Mouse (Mus musculus) right cerebral cortex, adult 2 months (tissue): ENCODE data around the gene Hipk4.
"Not testable (repeated sequence)": the region's sequence is repeated elsewhere in the genome, so short reads cannot be mapped to it uniquely, and the experiment has no call there.

Source experiments
- DNase-seq, 2 experiments: peaks; one replicate each; pipeline ENCODE4 v3.0.0; 2021 to 2022; ENCODE audit warnings: low spot score in 2 of 2

Gene Hipk4

DNA sequence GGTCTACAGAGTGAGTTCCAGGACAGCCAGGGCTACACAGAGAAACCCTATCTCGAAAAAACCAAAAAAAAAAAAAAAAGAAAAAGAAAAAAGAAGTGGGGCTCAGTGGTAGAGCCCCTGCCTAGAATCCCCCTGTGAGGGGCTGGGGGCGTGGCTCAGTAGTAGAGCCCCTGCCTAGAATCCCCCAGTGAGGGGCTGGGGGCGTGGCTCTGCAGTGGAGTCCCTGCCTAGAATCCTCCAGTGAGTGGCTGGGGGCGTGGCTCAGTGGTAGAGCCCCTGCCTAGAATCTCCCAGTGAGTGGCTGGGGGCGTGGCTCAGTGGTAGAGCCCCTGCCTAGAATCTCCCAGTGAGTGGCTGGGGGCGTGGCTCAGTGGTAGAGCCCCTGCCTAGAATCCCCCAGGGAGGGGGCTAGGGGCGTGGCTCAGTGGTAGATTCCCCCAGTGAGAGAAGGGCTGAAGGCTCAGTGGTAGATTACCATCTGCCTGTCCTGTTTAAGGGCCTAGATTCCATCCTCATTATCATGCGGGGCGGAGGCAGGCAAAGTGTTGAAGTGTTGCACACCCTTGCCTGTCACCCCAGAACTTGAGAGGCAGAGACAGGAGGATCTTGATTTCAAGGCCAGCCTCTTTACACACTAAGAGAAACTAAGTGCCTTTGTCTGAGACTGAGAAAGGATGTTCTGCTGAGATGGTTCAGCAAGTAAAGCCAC, 28.3 kb upstream of the Hipk4 start:
- not testable (repeated sequence) for DNase-seq

DNA sequence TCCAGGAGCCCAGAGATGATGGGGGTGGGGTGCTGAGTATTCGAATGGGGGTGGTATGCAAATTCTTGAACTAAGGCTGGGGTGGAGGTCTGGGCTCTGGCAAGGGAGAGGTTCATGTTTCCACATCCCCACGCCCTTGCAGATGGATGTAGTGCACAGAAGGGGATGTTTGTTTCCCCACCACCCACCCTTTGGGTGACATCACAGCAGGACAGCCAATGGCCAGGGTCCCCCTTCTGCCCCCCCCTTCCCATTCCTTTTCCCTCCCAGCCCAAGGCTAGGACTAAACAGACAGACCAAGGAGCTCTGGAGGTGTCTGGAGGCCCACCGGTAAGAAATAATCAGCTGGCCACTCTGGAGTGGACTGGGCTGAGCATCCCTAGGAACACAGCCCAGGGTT, 24.0 kb upstream of the Hipk4 start, which contains the start of gene Prx:
Gene Prx (plus strand): TSS at position 289 of the 400 bp plus-strand sequence.
- no peak for DNase-seq

GRCm38 (mm10) chr7:27501620-27502019, 21.4 kb upstream of the Hipk4 start:
- no peak for DNase-seq

GRCm38 (mm10) chr7:27506765-27507370, 16.2 kb upstream of the Hipk4 start:
- no peak for DNase-seq

DNA sequence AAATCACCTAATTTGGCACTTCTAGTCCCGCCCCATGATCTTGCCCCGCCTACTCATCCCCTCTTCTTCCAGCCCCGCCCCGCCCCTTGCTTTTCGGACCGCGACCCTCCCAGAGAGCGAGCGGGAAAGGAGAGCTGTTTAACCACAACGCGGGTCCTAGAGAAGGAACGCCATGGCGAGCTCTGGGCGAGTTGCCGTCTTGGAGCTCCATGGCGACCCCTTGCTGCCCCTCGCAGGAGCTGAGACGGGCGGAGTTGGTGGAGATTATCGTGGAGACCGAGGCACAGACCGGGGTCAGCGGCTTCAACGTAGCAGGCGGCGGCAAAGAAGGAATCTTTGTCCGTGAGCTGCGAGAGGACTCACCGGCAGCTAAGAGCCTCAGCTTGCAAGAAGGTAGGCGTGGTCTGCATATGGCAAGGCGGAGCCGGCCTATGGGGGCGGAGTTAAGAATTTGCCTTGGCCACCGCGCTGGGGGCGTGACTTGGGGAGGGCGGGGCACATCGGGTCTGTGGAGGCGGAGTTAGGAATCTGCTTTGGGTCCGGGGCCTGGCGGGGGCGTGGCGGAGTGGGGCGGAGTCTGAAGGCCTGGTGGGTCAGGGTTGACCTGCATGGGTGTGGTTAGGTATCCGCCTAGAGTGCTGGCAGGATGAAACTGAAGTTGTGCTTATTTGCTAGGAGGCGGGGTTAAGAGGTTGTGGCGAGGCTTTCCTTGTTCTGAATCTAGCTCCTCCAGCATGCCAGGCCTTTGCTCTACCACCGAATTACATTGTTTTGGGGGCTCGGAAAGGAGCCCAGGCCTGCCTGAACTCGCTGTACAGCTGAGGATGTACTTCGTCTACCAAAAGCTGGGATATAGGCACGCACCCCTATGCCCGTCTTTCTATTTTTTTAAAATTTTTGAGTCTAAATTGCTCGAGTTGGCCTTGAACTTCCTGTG, 15.1 kb upstream of the Hipk4 start:
- peak; percentile 89 to 91 for DNase-seq

GRCm38 (mm10) chr7:27508648-27509005, 14.4 kb upstream of the Hipk4 start:
- DNase-seq, result peak; percentile 57 to 59

- DNase-seq, result no peak
Measured at GRCm38 (mm10) chr7:27510809-27511208, 12.3 kb upstream of the Hipk4 start.

GRCm38 (mm10) chr7:27514961-27515360, 8.1 kb upstream of the Hipk4 start:
- DNase-seq, result no peak

DNA sequence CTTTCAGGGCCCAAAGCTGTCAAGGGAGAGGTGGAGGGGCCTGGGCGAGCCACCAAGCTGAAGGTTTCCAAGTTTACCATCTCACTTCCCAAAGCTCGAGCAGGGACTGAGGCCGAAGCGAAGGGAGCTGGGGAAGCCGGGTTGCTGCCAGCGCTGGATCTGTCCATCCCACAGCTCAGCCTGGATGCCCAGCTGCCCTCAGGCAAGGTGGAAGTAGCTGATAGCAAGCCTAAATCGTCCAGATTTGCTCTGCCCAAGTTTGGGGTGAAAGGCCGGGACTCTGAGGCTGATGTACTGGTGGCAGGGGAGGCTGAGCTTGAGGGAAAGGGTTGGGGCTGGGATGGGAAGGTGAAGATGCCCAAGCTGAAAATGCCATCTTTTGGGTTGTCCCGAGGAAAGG, 4.8 kb upstream of the Hipk4 start:
- no peak for DNase-seq

GRCm38 (mm10) chr7:27520104-27520503, 3.0 kb upstream of the Hipk4 start:
- no peak for DNase-seq

DNA sequence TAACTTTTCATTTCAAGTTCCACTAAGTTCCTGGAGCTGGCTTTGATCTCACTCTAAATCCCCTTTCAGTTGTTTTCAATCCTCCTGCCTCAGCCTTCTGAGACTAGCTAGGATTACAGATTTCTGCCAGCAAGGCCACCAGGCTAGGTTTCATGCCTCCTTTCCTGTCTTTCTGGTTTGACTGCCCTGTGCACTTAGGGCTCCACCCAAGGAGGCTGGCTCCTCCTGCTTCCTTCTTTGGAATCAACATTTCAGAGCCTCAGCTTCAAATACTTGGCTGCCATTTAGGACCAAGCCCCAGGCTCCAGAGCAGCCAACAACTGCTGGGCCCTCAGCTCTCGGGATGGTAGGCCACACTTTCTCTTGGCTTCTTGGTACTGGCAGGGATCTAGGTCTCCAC, 2.5 kb upstream of the Hipk4 start:
- DNase-seq, result no peak

DNA sequence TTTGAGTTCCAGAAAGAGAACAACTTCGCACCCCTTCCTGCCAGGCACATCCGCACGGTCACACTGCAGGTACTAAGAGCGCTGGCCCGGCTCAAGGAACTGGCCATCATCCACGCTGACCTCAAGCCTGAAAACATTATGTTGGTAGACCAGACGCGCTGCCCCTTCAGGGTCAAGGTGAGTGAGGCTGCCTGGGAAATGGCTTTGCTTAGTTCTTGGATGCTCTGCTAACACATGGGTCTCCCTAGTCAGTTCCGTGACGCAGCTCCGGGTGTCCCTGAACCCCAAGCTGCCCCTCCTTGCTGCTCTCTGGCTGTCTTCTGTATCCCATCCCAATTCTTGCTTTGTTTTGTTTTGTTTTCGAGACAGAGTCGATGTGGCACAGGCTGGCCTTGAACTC, 738 bp downstream of the Hipk4 start:
- DNase-seq, result no peak

DNA sequence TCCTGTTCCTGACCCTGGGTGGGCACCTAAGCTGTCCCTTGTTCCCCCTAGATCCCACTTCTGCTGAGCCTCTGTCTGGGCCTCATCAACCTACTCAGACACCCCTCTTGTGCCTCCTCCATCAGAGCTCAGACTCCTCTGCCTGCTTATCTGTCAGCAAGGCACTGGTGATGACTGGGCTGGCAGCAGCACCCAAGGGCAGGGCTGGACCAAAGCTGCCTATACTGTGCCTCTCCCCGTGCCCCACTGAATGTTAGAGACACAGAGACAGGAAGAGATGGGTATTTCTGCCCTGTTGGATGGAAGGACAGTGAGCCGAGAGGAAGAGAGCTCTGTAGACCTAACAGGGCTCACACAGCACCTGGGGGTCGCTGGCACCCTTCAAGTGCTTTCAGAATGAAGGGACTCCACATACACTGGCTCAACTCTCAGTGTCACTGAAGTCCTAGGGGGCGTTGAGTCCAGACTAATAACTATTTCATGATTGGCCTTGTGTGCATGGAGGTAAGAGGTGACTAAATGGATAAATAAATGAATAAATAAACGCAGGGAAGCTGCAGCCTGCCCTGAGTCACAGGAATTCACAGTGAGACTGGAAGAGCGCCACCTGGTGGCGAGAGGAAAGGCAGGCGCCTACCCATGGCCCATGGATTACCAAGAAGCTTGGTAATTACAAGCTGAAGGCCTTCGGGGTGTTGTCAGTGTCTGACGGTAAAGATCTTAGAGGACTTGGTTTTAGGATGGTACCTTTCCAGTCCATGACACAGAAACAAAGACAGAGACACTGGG, 3.2 kb downstream of the Hipk4 start:
- peak; percentile 80 to 85 for DNase-seq

DNA sequence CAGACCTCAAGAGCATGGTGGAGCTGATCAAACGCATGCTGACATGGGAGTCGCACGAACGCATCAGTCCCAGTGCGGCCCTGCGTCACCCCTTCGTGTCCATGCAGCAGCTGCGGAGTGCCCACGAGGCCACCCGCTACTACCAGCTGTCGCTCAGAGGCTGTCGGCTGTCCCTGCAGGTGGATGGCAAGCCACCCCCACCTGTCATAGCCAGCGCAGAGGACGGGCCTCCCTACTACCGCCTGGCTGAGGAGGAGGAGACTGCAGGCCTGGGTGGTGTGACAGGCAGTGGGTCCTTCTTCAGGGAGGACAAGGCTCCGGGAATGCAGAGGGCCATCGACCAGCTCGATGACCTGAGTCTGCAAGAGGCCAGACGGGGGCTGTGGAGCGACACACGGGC, 6.0 kb downstream of the Hipk4 start:
- peak in 1 of 2 experiments; percentile 40 for DNase-seq

DNA sequence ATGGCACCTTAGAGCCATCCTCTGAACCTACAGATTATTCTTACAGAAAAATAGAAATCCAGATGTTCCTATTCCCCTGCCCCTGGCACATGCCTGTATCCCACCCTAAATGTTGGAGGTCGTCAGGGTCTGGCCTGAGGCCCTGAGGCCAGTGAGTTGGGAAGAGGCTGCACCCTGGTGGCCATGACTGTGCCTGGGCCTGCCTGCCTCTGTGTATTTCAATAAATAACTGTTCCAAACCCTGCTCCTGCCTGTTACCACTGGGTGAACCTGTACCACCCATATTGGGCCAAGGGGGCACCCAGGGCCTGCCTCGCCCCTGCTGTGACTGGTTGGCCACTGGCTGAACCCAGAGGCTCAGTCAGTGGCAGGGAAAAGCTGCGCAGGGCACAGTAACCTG, 7.9 kb downstream of the Hipk4 start:
- no peak for DNase-seq

GRCm38 (mm10) chr7:27531707-27532106, 8.6 kb downstream of the Hipk4 start:
- DNase-seq, result peak; percentile 52 to 59

DNA sequence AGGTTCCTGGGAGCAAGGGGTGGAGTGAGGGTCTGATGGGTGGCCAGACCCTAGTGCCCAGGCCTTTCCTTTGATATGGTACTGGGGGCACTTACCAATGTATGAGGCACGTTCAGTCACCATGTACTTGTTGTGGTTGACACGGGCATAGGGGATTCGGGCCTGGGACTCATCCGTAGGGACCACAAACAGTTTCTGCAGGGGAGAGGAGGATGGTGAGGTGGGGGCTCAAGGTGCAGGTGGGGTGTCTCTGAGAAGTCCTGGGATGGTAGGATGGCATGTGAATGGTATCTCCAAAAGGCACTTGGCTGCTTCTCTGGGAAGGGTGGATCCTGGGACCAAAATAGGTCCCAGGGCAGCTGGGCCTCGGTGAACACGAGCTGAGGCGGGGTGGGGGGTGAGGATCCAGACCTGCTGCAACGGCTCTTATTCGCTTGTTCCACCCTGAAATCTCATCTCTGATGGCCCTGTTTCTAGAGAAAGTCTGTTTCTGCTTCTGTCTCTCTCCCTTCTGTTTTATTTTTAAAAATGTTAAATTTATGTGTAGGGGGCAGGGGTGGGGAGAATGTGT, 9.5 kb downstream of the Hipk4 start:
- no peak for DNase-seq

- DNase-seq, result no peak
Measured at GRCm38 (mm10) chr7:27535386-27535785, 12.3 kb downstream of the Hipk4 start.

- no peak for DNase-seq
Measured at GRCm38 (mm10) chr7:27536618-27537017, 13.6 kb downstream of the Hipk4 start.

- no peak for DNase-seq
Measured at GRCm38 (mm10) chr7:27537998-27538397, 14.9 kb downstream of the Hipk4 start.

DNA sequence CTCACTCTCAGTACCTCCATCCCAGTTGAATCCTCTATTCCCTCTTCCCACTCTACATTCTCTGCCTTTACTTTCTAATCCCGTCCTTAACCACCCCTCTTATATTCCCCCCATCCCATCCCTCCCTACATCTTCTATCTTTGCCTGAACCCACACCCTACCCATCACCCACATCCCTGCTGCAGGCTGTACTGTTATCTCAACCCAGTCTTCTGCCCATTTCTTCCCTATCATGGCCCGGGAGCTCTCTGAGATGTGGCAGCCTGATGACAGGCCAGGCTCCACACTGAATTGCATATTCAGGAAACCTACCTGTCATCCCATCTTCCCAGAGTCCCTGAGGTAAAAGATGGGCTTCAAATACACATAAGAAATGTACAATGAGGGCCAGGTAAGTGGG, 15.7 kb downstream of the Hipk4 start:
- DNase-seq, result no peak
